Mouse (Mus musculus) embryonic fibroblast, embryonic 13.5 days (primary cell): ENCODE measurements around the gene Adrm1. TPM values are rescaled to one million over a fixed set of nuclear protein-coding genes. Genes with fewer than 3 reads are reported as not detected.
A peak's percentile ranks its signal among the peaks of the same experiment; 100 is the strongest.

Experiments used
- H3K27ac ChIP-seq: 2 replicates; pipeline ENCODE4 v1.5.1; 2012; ENCODE audit warnings: low read length, control low read depth, inconsistent platforms; ENCODE audit not compliant: insufficient read depth
- H3K4me1 ChIP-seq: 2 replicates; pipeline ENCODE4 v1.6.1; 2011; ENCODE audit warnings: low read length; ENCODE audit not compliant: control insufficient read depth, insufficient read depth
- H3K4me3 ChIP-seq: 2 replicates; pipeline ENCODE4 v1.5.1; 2011; ENCODE audit warnings: mild to moderate bottlenecking, control low read depth, low read length; ENCODE audit not compliant: insufficient read depth
- CTCF ChIP-seq: IDR thresholded peaks from 2 replicates; pipeline ENCODE4 v1.5.1; 2011; ENCODE audit warnings: mild to moderate bottlenecking, control low read depth, low read length, moderate library complexity, borderline replicate concordance; ENCODE audit not compliant: insufficient read depth
- POLR2A ChIP-seq: IDR thresholded peaks from 2 replicates; pipeline ENCODE4 v1.6.1; 2011; ENCODE audit warnings: low read depth, mild to moderate bottlenecking, control low read depth, low read length, moderate library complexity
- polyA plus RNA-seq: library from polyadenylated mRNA; stranded (reverse); fragments of >200 nt; gene quantifications from 2 replicates; pipeline ENCODE4 v1.2.4, GENCODE M21; 2011; ENCODE audit warnings: low read depth; ENCODE audit not compliant: missing spikeins, insufficient read length

Gene Adrm1
- polyA plus RNA-seq, 1 experiment, result 44.5 TPM

- no peak overlapping the region for H3K4me3 ChIP-seq
- peaks cover 14% of the 10 kb centered on the region; the same call in 1 of the 2 replicates for H3K4me1 ChIP-seq
- TF ChIP-seq CTCF (no peak), POLR2A (no peak)
- peak overlapping the region; percentile 60 for H3K27ac ChIP-seq
Measured at GRCm38 (mm10) chr2:180215951-180216350, 44.7 kb downstream of the Adrm1 start.

- TF ChIP-seq CTCF (no peak), POLR2A (no peak)
- peaks cover 14% of the 10 kb centered on the region; the same call in 1 of the 2 replicates for H3K4me1 ChIP-seq
- no peak overlapping the region for H3K27ac ChIP-seq
- no peak overlapping the region for H3K4me3 ChIP-seq
Measured at GRCm38 (mm10) chr2:180216921-180217320, 45.6 kb downstream of the Adrm1 start.

- TF ChIP-seq CTCF, result no peak
- no peak for TF ChIP-seq POLR2A
- no peak overlapping the region for H3K4me3 ChIP-seq
- H3K4me1 ChIP-seq, result peaks cover 14% of the 10 kb centered on the region; the same call in 1 of the 2 replicates
- no peak overlapping the region for H3K27ac ChIP-seq
Measured at GRCm38 (mm10) chr2:180217587-180217986, 46.3 kb downstream of the Adrm1 start.

- Histone ChIP-seq H3K4me3 (no peak overlapping the region), H3K4me1 (peaks cover 13% of the 10 kb centered on the region; the same call in 1 of the 2 replicates), H3K27ac (no peak overlapping the region)
- TF ChIP-seq POLR2A (no peak), CTCF (no peak)
Measured at GRCm38 (mm10) chr2:180218241-180218640, 47.0 kb downstream of the Adrm1 start.

- no peak overlapping the region for H3K27ac ChIP-seq
- H3K4me3 ChIP-seq, result no peak overlapping the region
- H3K4me1 ChIP-seq, result peaks cover 11% of the 10 kb centered on the region; the same call in 1 of the 2 replicates
- no peak for TF ChIP-seq POLR2A
- no peak for TF ChIP-seq CTCF
Measured at GRCm38 (mm10) chr2:180218677-180219076, 47.4 kb downstream of the Adrm1 start.

- TF ChIP-seq CTCF (no peak), POLR2A (no peak)
- Histone ChIP-seq H3K27ac (no peak overlapping the region), H3K4me1 (peaks cover 11% of the 10 kb centered on the region; the same call in 1 of the 2 replicates), H3K4me3 (no peak overlapping the region)
Measured at GRCm38 (mm10) chr2:180219145-180219943, 48.1 kb downstream of the Adrm1 start.

DNA sequence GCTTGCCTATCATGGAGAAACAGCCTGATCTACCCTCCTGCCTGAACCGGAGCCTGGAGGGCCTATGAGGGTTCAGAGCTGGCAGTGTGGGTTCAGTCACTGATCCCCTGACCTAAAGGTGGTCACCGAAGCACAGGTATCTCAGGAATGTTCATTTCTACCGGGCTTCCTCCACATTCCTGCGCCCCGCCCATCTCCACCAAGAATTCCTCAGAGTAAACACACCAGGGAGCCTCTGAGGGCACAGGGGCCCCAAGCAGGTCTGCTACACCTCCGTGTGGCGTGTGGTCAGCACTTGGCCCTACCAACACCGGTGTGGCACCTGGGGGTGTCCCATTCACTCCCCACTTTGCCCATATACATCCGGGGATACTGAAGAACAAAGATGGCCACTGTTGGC is 48.9 kb downstream of the Adrm1 start:
- no peak overlapping the region for H3K4me3 ChIP-seq
- TF ChIP-seq POLR2A, result no peak
- no peak for TF ChIP-seq CTCF
- no peak overlapping the region for H3K27ac ChIP-seq
- H3K4me1 ChIP-seq, result peaks cover 9% of the 10 kb centered on the region; the same call in 1 of the 2 replicates

GRCm38 (mm10) chr2:180221051-180221450 is 49.8 kb downstream of the Adrm1 start:
- no peak overlapping the region for H3K4me3 ChIP-seq
- TF ChIP-seq CTCF (no peak), POLR2A (no peak)
- 0 out of 2 replicates have a peak, but pooled peaks cover 6% of the 10 kb centered on the region for H3K4me1 ChIP-seq
- no peak overlapping the region for H3K27ac ChIP-seq

GRCm38 (mm10) chr2:180222250-180222649 is 51.0 kb downstream of the Adrm1 start:
- no peak overlapping the region for H3K27ac ChIP-seq
- H3K4me1 ChIP-seq, result 0 out of 2 replicates have a peak, but pooled peaks cover 4% of the 10 kb centered on the region
- H3K4me3 ChIP-seq, result no peak overlapping the region
- TF ChIP-seq POLR2A (no peak), CTCF (no peak)

GRCm38 (mm10) chr2:180224647-180225043 is 53.4 kb downstream of the Adrm1 start:
- no peak for TF ChIP-seq CTCF
- TF ChIP-seq POLR2A, result no peak
- Histone ChIP-seq H3K4me1 (peaks cover 5% of the 10 kb centered on the region; the same call in 1 of the 2 replicates), H3K4me3 (peak overlapping the region; percentile 62), H3K27ac (no peak overlapping the region)
